Mouse (Mus musculus): ENCODE measurements around the gene Ubac1.

- TF ChIP-seq POLR2A (IDR thresholded peaks at IDR 0.05; ENCODE audit: extremely low read depth, insufficient read depth, low read length) (no peak), CTCF (IDR thresholded peaks at IDR 0.05; ENCODE audit: low read depth, low read length) (no peak)
These were observed 46.3 kb downstream of the Ubac1 start for GRCm38 (mm10) chr2:25975141-25975770.

All from liver, adult 2 months (tissue).